Mouse (Mus musculus): ENCODE data around the gene Rfx7. TPM values are rescaled to one million over a fixed set of nuclear protein-coding genes. Genes with fewer than 3 reads are reported as not detected.
"Not testable (repeated sequence)": the region's sequence is repeated elsewhere in the genome, so short reads cannot be mapped to it uniquely, and the experiment has no call there.

Rfx7 gene
- polyA plus RNA-seq, 1 experiment from 2014 or later = 16.8 TPM

DNA sequence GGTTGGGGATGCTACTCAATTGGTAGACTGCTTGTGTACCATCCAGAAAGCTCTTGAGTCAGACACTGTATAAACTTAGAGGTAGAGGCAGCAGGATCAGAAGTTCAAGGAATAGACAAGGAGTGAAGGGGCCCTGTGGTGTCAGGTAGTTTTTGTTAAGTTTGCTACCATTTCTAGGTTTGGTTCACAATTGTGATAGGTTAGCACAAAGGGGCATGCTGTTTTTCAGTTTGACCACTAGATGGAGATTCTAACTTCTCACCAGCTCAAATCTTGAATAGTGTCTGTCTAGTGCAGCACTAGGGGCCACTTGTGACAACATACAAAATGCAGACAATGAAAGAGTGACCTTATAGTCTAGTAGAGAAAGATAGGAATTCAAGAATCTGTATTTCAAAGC lies 103.1 kb downstream of the Rfx7 start:
- Histone ChIP-seq H3K4me3 (no peak overlapping the region), H3K27me3 (ENCODE audit: poor library complexity, severe bottlenecking) (no peaks in the 10 kb centered on the region), H3K4me1 (peaks cover 23% of the 10 kb centered on the region), H3K9me3 (no peaks in the 10 kb centered on the region), H3K27ac (no peak overlapping the region), H3K36me3 (replicated peaks) (no peaks in the 10 kb centered on the region)
- no peak for DNase-seq (ENCODE audit: extremely low spot score, low spot score)

DNA sequence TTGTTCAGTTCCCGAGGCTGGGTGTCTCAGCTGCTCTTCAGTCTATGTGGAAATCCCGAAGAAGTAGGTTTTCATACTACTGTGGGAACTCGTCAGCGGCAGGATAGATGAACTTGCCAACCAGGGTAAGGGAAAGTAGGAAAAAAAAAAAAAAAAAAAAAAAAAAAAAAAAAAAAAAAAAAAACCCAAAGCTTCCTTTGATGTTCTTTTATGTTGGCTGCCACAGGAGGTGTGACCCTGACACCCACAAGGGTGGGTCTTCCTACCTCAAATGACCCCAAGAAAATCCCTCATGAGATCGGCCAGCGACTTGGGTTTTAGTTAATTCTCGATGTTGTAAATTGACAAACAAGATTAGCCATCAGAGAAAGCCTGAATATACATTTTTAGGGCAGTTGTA lies 104.5 kb downstream of the Rfx7 start:
- H3K9me3 ChIP-seq = no peaks in the 10 kb centered on the region
- 88% methylated on average over 7 of the region's 7 CpGs for WGBS
- DNase-seq (ENCODE audit: extremely low spot score, low spot score) = no peak

DNA sequence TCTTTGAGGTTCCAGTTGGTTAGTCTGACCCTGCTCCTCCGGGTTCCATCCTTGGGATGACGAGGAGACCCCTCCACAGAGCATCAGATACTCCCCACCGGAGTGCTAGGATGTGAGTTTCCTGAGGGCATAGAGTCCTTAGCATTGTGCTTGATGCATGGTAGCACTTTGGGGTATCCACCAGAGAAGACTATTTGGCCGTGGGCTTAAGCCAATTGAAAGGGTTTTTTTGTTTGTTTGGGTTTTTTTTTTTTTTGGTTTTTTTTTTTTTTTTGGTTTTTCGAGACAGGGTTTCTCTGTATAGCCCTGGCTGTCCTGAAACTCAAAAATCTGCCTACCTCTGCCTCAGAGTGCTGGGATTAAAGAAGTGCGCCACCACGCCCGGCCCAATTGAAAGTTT lies 105.2 kb downstream of the Rfx7 start:
- WGBS = 82% methylated on average over 8 of the region's 8 CpGs
- Histone ChIP-seq H3K4me1 (peaks cover 40% of the 10 kb centered on the region), H3K36me3 (replicated peaks) (no peaks in the 10 kb centered on the region), H3K27ac (no peak overlapping the region), H3K9me3 (no peaks in the 10 kb centered on the region), H3K4me3 (no peak overlapping the region), H3K27me3 (ENCODE audit: poor library complexity, severe bottlenecking) (no peaks in the 10 kb centered on the region)
- DNase-seq (ENCODE audit: extremely low spot score, low spot score) = no peak

More for the DNA sequence above, 104.5 kb downstream of the Rfx7 start:
- Histone ChIP-seq H3K27me3 (ENCODE audit: poor library complexity, severe bottlenecking) (no peaks in the 10 kb centered on the region), H3K27ac (no peak overlapping the region), H3K4me3 (no peak overlapping the region), H3K36me3 (replicated peaks) (no peaks in the 10 kb centered on the region), H3K4me1 (peaks cover 37% of the 10 kb centered on the region)

DNA sequence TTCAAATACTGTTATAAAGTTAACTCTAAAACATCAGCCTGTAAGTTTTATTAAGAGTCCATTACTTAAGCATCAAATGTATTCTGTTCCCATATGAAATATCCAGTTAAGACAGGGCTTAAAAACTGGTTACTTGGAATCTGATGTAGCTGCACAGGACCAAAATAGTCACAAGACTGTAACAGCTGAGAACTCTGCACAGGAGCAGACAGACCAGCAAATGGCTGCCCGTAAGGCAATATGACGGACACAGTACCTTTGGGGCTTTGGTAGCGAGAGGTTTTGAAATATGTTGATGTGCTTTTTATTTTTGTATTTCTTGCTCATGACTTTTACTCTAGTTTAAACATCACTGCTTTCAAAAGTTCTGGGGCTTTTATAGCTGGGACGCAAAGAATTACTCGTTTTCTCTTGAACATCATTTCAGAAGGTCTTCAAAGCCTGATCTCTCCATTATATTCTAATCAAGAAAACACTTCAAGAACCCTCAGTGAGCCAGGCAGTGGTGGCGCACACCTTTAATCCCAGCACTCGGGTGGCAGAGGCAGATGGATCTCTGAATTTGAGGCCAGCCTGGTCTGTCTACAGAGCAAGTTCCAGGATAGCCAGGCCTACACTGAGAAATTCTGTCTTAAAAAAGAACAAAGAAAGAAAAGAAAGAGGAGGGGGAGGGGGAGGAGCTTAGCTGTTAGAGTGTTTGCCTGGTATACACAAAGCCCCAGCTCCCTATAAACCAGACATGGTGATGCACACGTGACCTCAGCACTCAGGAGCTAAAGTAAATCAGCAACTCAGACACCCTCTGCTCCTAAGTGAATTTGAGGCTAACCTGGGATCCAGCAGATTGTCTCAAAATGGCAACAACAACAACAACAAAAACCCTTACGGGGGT lies 107.2 kb downstream of the Rfx7 start:
- Histone ChIP-seq H3K9me3 (no peaks in the 10 kb centered on the region), H3K4me1 (peaks cover 48% of the 10 kb centered on the region), H3K27ac (peak overlapping the region; percentile 98), H3K36me3 (replicated peaks) (no peaks in the 10 kb centered on the region), H3K4me3 (peak overlapping the region; percentile 51), H3K27me3 (ENCODE audit: poor library complexity, severe bottlenecking) (no peaks in the 10 kb centered on the region)
- 45% methylated on average over 9 of the region's 9 CpGs for whole genome bisulfite sequencing
- no peak for DNase-seq (ENCODE audit: extremely low spot score, low spot score)

DNA sequence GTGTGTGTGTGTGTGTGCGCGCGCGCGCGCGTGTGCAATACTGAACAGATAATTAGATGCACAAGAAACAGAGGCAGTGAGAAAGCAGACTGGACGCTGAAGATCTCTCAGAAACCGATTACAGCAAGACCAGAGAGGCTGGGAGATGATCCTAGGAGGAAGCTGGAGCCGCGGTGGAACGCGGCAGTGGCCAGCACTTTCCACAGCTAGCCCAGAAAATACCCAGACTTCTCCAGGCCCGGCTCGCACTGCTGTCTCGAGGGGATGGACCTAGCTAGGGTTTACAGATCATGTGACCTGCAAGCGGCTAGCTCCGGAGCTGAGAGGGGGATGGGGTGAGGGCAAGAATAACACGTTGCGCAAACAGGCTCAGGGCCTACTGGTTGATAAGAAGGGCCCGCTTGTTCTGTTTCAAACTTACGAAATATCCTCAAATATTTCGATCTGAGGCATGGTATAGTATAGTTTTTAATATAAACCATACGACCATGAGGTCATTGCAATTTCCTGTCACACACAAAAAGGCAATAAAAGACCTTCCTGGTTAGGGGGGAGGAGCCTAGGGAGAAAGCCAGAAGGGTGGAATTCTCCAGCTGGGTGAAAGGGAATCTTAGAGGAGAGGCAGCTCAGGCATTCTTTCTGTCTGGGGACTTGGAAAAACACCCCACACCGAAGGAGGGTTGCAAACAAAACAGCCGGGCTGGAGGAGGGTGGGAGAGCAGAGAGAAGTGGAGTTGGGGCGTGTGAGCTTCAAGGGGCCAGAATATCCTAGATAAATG lies 108.0 kb downstream of the Rfx7 start:
- no peaks in the 10 kb centered on the region for H3K27me3 ChIP-seq (ENCODE audit: poor library complexity, severe bottlenecking)
- H3K27ac ChIP-seq = peak overlapping the region; percentile 98
- WGBS = under 1% methylated on average over 27 of the region's 27 CpGs
- H3K36me3 ChIP-seq (replicated peaks) = no peaks in the 10 kb centered on the region
- DNase-seq (ENCODE audit: extremely low spot score, low spot score) = peak; percentile 92
- H3K9me3 ChIP-seq = no peaks in the 10 kb centered on the region
- peak overlapping the region; percentile 51 for H3K4me3 ChIP-seq
- peaks cover 49% of the 10 kb centered on the region for H3K4me1 ChIP-seq

DNA sequence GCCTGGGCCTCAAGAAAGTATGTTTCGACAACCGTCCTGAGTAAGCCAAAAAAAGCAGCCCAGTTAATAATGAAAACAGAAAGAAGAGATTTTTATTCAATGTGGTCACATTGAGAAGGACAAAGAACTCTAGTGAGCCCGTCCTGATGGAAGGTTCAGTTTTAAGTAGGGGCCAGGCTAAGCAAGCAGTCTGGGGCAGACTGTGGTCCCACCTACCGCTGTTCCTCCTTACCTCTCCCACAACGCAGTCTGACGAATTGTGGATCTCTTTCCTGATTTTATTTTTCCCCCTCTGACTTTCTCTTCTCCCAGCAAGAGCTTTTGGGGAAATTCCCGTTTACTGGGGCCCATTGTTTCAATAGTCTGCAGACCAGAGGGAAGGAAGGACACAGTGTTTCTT lies 108.6 kb downstream of the Rfx7 start:
- DNase-seq (ENCODE audit: extremely low spot score, low spot score) = no peak
- WGBS = 16% methylated on average over 7 of the region's 7 CpGs
- H3K9me3 ChIP-seq = no peaks in the 10 kb centered on the region
- no peaks in the 10 kb centered on the region for H3K27me3 ChIP-seq (ENCODE audit: poor library complexity, severe bottlenecking)
- H3K4me3 ChIP-seq = peak overlapping the region; percentile 51
- H3K4me1 ChIP-seq = peaks cover 48% of the 10 kb centered on the region
- no peaks in the 10 kb centered on the region for H3K36me3 ChIP-seq (replicated peaks)
- peak overlapping the region; percentile 98 for H3K27ac ChIP-seq

DNA sequence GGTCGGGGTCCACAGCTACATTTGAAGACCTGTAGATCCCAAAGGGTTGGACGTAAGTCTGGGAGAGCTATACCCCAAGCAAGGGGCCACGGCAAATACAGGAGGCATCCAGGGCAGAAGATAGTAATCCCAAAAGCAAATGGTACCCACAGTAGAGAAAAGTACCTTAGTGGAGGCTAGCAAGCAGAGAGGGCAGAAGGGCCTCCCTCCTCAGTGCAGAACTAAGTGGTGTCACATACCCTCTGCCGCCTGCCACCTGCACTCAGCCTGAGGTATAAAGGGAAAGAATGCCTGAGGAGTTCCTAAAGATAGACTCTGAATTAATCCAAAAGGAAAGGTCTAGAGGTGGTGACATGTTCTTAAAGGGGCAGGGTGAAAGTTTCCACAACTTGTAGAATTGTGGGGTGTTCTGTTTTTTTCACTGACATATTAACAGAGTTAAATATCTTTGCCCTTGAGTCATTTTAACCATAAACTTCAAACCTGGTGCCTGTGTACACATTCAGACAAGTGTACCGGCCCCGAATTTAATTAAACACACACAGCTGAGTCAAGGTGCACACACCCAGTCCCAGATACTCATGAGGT lies 109.1 kb downstream of the Rfx7 start:
- H3K36me3 ChIP-seq (replicated peaks) = no peaks in the 10 kb centered on the region
- WGBS = 64% methylated on average over 6 of the region's 6 CpGs
- H3K9me3 ChIP-seq = no peaks in the 10 kb centered on the region
- no peaks in the 10 kb centered on the region for H3K27me3 ChIP-seq (ENCODE audit: poor library complexity, severe bottlenecking)
- H3K4me3 ChIP-seq = peak overlapping the region; percentile 51; the same call in 1 of the 2 replicates
- no peak for DNase-seq (ENCODE audit: extremely low spot score, low spot score)
- peak overlapping the region; percentile 98 for H3K27ac ChIP-seq
- peaks cover 48% of the 10 kb centered on the region for H3K4me1 ChIP-seq

DNA sequence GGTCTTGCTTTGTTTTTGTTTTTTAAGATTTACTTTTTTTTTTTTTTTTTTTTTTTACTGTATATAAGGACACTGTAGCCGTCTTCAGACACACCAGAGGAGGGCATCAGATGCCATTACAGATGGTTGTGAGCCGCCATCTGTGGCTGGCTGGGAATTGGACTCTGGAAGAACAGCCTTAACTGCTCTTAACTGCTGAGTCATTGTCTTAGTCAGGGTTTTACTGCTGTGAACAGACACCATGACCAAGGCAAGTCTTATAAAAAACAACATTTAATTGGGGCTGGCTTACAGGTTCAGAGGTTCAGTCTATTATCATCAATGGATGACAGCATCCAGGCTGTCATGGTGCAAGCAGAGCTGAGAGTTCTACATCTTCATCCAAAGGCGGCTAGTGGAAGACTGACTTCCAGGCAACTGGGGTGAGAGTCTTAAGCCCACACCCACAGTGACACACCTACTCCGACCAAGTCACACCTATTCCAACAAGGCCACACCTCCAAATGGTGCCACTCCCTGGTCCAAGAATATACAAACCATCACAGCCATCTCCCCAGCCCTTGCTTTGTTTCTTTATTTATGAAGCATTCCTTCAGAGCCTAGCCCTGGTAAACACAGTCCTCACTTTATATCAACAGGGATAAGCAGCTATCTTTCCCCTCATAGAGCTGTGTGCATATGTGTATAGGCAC lies 110.9 kb downstream of the Rfx7 start:
- H3K4me3 ChIP-seq; H3K36me3 ChIP-seq (replicated peaks); H3K27me3 ChIP-seq (ENCODE audit: poor library complexity, severe bottlenecking); H3K9me3 ChIP-seq; DNase-seq (ENCODE audit: extremely low spot score, low spot score): not testable (repeated sequence)
- Histone ChIP-seq H3K4me1 (peaks cover 48% of the 10 kb centered on the region), H3K27ac (0 out of 2 replicates have a peak overlapping the region, but pooled peaks have one; percentile 30)
- 95% methylated on average over 4 of the region's 4 CpGs for WGBS

DNA sequence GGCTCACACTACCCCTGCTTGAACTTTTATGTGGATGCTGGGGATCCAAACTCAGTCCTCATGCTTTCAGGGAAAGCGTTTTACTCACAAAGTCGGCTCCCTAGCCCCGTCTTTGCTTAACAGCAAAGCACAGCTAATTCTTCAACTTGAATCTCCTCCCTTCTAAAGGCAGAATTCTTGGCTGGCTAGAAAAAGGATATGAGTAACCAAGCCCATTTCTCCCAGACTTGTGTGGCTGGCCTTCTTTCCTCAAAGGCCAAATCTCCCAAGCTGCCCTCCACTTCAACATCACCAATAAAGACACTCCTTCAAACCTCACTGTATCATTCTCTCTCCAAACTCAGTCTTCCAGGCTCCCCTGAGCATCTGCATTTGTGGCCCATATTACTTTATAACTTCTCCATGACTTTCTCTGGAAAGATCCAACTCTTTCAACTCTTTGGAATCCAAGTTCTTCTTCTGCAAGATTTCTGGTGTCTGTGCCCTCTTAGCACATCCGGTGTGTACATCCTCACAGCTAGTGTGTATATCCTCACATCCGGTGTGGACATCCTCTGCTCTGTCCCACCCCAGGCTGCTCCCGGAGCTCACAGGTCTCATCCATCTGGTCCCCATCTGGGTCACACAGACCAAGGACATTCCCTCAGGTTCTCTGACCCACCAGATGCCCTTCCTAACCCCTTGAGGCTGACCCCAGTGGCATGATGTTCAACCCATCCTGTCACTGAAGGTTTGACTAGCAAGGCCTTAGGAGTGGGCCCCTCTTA lies 111.8 kb downstream of the Rfx7 start:
- Histone ChIP-seq H3K27ac (peak overlapping the region; percentile 72), H3K4me1 (peaks cover 43% of the 10 kb centered on the region), H3K4me3 (no peak overlapping the region), H3K9me3 (no peaks in the 10 kb centered on the region), H3K27me3 (ENCODE audit: poor library complexity, severe bottlenecking) (no peaks in the 10 kb centered on the region), H3K36me3 (replicated peaks) (no peaks in the 10 kb centered on the region)
- WGBS = 84% methylated on average over 6 of the region's 6 CpGs
- DNase-seq (ENCODE audit: extremely low spot score, low spot score) = no peak

DNA sequence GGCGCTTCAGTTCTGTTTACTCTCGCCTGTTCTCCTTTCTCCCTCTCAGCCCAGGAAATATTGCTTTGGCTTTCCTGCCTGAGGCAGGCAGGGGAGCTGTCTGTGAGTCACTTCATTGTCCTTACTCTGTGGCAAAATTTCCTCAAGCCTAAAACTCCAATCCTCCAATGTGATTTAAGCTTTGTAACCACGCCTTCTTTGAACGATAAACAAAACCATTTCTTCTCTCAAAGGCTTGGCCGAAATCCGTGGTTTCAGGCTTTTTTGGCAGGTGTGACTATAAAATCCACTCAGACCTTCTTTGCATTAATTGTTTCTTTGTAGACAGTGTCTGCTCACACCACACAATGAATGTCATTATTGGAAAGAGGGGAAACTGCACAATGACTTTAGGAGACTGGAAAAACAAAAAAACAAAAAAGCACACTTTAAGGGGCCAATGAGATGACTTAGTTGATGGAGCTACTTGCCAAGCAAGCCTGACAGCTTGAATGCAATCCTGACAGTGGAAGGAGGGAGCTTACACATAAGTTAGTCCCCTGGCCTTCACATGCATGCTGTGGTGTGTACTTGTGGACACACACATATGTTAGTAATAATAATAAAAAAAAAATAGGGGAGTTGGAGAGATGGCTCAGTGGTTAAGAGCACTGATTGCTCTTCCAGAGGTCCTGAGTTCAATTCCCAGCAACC lies 112.5 kb downstream of the Rfx7 start:
- peaks cover 36% of the 10 kb centered on the region for H3K4me1 ChIP-seq
- peak overlapping the region; percentile 72 for H3K27ac ChIP-seq
- no peaks in the 10 kb centered on the region for H3K36me3 ChIP-seq (replicated peaks)
- 48% methylated on average over 6 of the region's 6 CpGs for WGBS
- no peaks in the 10 kb centered on the region for H3K9me3 ChIP-seq
- no peak for DNase-seq (ENCODE audit: extremely low spot score, low spot score)
- no peaks in the 10 kb centered on the region for H3K27me3 ChIP-seq (ENCODE audit: poor library complexity, severe bottlenecking)
- H3K4me3 ChIP-seq = no peak overlapping the region

DNA sequence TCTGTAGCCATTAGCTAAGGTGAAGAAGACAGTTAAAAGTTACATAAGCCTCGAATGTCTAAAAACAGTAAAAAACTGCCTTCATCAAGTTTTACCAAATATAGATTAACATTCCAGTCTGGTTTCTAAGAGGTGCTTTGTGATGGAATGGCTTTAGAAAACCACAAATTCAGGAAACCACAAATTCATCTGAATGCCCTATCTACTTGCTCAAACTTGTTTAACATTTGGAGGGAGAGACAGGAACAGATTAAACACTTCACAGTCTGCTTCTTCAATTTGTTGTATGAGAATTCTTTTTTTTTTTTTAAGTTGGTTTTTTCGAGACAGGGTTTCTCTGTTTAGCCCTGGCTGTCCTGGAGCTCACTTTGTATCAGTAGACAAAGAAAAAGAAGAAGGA lies 117.7 kb downstream of the Rfx7 start:
- 74% methylated on average over 2 of the region's 2 CpGs for WGBS
- H3K27me3 ChIP-seq (ENCODE audit: poor library complexity, severe bottlenecking) = no peaks in the 10 kb centered on the region
- H3K4me3 ChIP-seq = no peak overlapping the region
- peaks cover 20% of the 10 kb centered on the region for H3K4me1 ChIP-seq
- H3K9me3 ChIP-seq = no peaks in the 10 kb centered on the region
- H3K27ac ChIP-seq = no peak overlapping the region
- no peaks in the 10 kb centered on the region for H3K36me3 ChIP-seq (replicated peaks)
- DNase-seq (ENCODE audit: extremely low spot score, low spot score) = no peak

All from forebrain, embryonic 10.5 days (tissue).